Mouse (Mus musculus) frontal cortex, postnatal 25 days (tissue): ENCODE data around the gene Gm2a.
"Not testable (repeated sequence)": the region's sequence is repeated elsewhere in the genome, so short reads cannot be mapped to it uniquely, and the experiment has no call there.

Experiments
- DNase-seq, 2 experiments: peaks; one replicate each; pipeline ENCODE4 v3.0.0; 2022; ENCODE audit warnings: low spot score in 2 of 2

Gm2a gene

DNA sequence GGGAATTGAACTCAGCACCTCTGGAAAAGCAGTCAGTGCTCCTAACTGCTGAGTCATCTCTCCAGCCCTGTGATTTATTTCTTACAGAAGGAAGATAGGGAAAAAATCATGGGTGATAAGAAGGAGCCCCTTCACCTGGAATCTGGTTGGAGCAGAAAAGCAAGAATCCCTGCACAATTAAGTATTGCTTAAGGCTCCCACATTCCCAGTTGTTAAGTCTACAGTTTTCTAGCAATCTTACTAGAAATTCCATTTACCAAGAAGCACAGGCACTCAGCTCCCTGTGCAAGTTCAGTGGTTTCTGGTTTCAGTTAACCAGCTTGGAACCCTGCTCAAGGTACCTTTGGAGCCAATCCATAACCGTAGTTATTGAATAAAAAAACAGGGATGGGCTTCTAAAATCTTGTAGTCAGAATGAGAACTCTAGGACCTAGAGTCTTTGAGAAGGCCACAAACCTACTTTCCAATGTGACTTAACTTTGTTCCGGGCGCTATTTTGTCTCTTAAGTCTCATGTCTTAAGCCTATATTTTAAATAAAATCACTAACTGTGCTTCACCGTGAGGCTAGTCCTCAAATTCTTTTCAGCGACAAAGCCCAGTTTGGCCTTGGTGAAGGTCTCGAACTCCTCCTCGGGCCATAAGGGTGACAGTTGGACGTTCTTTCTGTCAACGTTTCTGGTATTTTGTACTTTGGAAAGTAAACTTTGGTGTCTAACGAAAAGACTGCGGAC, 1.0 kb upstream of the Gm2a start:
- no peak for DNase-seq

GRCm38 (mm10) chr11:55098189-55098915, 437 bp downstream of the Gm2a start:
- no peak for DNase-seq

DNA sequence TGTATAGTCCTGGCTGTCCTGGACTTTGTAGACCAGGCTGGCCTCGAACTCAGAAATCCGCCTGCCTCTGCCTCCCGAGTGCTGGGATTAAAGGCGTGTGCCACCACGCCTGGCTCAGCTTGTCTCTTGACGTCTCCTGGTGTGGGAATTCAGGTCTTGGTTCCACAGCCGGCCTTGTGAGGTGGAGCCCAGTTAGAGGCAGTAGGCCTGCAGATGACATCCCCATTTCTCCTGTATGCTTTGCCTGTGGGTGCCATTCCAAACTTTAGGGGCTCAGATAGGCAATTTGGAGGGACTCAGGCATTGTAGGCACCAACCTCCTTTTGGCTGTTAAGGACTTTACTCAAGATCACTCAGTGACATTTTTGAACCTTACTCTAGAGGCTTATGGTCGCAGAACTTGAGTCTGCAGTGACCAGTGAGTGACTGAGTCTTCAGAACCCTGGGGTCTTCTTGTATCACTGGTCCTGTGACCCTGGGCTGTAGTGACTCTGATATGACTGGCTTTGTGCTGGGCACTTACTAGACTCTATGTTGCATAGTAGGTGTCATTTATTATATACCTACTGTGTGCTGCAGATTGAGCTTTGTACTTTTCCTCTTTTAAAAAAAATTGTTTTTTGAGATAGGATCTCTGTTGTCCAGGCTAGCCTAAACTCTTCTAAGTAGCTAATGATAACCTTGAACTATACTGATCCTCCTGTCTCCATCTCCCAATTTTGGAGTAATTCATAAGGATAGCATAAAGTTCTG, 1.3 kb downstream of the Gm2a start:
- DNase-seq: no peak

DNA sequence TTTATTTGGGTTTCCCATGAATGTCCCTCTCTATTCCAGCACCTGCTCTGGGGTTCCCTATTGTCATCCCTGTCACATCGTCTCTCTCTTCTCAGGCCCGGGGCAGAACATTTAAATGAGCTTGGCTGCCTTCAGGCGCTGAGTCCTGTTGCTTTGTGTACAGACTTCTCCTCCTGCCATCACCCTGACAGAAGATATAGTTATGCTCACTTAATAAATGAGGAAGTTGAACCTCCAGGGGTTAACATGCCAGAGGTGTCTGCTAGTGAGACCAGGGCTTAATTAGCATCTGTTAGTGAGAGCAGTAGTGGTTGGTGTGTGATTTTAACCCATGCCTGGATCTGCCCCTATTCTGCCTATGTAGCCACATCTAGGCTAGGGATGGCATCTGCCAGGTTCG, 2.0 kb downstream of the Gm2a start:
- no peak for DNase-seq

DNA sequence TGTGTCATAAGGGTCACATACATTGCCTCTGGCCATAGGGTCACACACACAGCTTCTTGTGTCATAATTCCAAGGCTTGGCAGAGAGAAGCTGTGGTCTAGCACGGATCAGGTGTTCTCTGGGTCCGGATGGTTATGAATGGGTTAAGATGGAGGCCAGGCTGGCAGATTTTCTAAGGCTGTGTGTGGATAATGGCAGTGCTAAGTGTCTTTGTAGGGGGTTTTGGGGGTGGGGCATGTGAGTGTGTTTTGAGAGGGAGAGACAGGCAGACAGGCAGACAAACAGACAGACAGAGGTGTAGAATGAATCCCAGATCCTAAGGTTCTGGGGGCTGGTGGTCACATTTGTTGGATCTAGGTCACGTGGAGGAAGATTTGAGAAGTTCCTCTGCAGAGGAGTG, 4.1 kb downstream of the Gm2a start:
- DNase-seq: no peak

DNA sequence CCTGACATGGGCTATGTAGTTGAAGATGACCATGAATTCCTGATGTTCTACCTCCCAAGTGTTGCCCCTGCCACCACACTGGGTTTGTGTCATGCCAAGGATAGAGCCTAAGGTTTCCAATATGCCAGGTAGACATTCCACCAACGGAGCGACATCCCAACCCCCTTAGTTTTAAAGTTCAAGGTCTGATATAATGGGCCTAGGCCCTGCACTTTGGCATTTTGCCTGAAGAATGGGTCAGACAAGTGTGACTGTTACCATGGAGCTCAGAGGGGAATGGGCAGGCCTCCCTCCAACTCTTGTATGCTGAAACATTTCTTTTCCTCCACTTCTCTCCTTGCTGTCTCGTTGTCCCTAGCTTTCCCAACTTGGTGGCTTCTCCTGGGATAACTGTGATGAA, 5.3 kb downstream of the Gm2a start:
- DNase-seq: no peak

- DNase-seq: no peak
Measured at GRCm38 (mm10) chr11:55105389-55105788, 7.5 kb downstream of the Gm2a start.

DNA sequence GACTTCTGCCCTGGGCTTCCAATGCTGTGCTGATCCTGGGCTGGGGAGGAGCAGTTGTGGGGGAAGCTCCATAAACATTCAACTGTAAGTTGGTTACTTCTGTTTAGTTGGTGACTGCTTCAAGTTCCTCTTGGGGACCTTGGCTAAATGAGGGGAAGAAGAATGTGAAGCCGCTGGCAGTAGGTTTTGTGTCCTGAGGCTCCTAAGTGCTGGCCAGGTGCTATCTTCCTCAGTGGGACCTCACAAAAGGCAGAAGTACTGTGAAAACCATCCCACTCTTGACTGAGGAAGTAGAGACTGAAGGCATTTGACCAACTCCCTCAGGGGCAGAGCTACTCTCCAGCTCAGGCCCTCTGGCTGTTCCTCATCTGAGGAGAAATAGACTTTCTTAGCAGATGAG, 8.7 kb downstream of the Gm2a start:
- no peak for DNase-seq

DNA sequence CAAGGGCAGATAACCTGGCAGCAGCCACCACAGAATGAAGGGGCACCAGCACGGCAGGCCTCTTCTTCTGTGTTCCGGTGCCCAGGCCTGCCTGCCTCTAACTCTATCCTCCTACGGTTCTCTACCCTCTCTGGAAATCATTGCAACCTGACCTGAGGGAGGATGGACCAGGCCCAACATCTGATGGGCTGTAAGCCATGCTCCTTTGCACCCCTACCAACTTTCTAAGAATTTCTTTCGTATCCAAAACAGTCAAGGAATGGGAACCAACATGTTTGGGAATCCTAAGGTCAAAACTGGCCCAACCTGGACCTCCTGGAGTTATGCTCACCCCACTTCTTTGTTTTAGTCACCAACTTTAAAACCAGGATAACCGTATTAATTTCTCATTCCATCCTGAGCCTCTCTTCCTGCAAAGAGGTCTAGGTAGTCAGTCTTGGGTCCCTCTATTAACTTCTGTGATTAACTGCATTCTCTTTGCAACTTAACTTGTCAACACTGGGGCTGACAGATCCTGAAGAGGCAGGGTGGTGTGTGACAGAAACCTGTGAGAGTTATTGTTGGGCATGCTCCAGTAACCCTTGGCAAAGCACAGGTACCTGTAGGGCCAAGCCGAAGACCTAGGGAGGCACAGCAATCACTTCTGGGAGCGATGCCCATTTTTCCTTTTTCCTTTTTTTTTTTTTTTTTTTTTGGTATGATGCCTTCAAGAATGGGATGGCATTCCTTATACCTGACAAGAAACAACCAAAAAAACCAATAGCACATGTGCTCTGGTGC, 11.8 kb downstream of the Gm2a start:
- no peak for DNase-seq

GRCm38 (mm10) chr11:55110566-55111169, 12.8 kb downstream of the Gm2a start:
- DNase-seq: no peak

DNA sequence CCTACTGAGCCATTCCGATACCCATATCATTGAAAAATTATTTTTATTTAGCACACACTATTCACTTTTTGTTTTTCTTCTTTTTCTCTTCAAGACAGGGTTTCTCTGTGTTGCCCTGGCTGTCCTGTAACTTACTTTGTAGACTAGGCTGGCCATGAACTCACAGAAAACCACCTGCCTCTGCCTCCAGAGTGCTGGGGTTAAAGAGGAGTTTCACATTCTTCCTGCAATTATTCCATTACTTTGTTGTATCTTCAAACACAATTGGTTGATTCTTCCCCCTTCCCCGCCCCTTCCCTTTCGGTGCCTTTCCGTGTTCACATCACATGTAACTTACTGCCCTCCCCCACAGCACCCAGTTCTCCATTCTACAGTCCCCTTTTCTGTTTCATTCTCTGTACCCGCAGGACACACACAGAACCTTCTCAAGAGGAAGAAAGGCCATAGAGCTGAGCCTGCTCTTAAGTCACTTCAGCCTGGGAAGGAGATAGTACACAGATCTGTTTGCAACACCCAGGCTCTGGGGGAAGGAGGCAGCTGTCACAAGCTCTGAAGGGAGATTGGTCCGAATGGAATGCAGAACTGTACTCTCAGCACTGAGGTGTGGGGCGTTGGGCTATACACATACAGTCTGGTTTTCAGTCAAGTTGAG, 15.4 kb downstream of the Gm2a start:
- DNase-seq: no peak

GRCm38 (mm10) chr11:55113861-55114250, 15.9 kb downstream of the Gm2a start:
- not testable (repeated sequence) for DNase-seq

GRCm38 (mm10) chr11:55114291-55114690, 16.4 kb downstream of the Gm2a start:
- no peak for DNase-seq

DNA sequence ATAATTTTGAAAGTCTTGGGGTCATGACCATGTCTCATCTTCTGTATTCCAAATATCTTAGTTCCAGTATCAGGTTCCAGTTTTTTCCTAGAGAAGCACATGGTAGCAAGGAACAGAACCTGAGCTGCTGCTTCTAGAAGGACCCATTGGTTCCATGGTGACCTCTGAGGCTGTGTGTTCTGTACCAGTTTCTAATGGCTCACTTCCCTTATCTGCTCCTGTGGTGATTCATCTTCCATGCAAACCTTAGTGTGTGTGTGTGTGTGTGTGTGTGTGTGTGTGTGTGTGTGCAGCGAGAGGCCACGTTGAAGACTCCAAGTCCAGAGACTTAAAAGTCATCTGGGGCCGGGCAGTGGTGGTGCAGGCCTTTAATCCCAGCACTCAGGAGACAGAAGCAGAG, 18.1 kb downstream of the Gm2a start:
- no peak for DNase-seq

DNA sequence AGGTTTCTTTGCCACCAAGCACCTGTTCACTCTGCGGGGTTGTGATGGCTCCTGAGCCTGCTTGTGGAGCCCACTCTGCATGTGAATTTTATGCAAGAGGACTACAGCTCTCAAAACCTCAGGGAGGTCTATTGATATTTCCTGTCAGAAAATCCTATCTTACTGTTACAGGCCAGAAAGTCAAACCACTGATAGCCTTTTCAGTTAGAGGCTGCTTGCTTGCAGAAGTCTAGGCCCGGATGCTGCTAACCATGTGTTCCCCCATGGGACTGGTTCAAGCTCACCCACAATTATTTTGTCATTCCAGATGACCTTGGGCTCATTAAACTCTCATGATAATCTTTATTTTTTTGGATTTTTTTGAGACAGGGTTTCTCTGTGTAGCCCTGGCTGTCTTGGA, 19.1 kb downstream of the Gm2a start:
- DNase-seq: no peak

- no peak for DNase-seq
Measured at GRCm38 (mm10) chr11:55120279-55120678, 22.4 kb downstream of the Gm2a start.

DNA sequence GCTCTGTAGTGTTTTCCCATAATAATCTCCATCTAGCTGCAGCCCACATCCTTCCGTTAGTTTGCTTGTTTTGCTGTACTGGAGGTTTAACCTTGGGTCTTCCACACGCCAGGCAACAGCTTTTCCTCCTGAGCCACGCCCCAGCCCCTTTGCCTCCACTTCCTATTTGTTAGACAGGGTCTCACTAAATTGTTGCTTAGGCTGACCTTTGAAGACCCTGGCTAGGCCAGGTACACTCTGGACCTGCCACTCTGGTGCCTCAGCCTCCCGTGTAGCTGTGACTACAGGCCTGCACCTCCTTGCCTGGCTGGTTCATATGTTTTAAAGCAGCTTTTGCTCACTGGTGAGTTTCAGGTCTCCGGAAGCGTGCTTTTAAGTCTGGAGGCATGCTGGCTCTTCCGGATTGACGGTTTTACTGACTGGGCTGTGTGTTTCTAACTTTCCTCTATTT, 22.9 kb downstream of the Gm2a start:
- no peak for DNase-seq

GRCm38 (mm10) chr11:55121430-55121829, 23.5 kb downstream of the Gm2a start:
- no peak for DNase-seq

DNA sequence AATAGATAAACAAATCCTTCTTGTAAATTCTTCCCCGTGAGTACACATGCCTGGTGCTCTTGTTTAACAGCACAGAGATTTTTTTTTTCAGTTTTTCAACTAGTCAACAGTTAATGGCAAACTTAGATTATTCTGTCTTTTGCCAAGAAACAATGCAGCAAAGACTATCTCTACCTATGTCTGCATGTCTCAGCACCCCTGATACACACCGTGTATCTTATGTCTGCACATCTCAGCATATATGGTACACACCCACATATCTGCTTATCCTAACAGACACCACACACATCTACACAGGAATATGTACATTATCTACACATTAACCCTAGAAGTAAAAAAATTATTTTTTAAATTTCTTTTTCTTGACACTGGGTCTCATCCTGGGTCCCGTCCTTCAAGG, 28.7 kb downstream of the Gm2a start:
- DNase-seq: no peak

GRCm38 (mm10) chr11:55127937-55128336, 30.0 kb downstream of the Gm2a start:
- no peak for DNase-seq

DNA sequence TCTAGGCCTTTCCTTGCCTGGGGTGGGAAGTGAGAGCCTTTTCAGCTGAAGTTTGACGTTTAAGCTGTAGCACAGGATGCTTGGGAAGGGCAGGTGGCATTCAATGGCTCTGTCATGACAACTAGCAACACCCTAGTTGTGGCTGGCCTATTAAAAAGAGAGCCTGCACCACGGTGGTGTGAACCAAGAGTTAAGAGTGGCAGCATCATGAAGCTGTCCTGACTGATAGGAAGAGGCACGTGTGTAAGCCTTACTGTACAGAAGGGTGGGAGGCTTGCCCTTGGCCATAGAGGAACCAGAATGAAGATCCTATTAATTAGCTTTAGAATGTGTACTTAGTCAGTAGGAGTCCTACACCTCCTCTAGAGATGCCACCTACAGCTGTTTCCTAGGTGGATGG, 30.5 kb downstream of the Gm2a start:
- no peak for DNase-seq
